Mouse (Mus musculus) adrenal gland, adult 8-10 months (tissue): Measurements from ENCODE around the gene A930018P22Rik. TPM values are rescaled to one million over a fixed set of nuclear protein-coding genes. Genes with fewer than 3 reads are reported as not detected.

Experiments used
- DNase-seq: peaks from one replicate; pipeline ENCODE4 v3.0.0; 2022
- total RNA-seq, 4 experiments: library from RNA; stranded (reverse); gene quantifications; 2 replicates each; pipeline ENCODE4 v1.2.4; 2022

Gene A930018P22Rik
- total RNA-seq, 4 experiments from 2014 or later: 0.48 to 1.9 (median 0.78) TPM

- DNase-seq: no peak
Measured at GRCm38 (mm10) chr2:104163978-104164487, 41.5 kb downstream of the A930018P22Rik start.

GRCm38 (mm10) chr2:104165631-104166030 is 43.1 kb downstream of the A930018P22Rik start:
- DNase-seq: no peak

- no peak for DNase-seq
Measured at GRCm38 (mm10) chr2:104167765-104168164, 45.2 kb downstream of the A930018P22Rik start.

- no peak for DNase-seq
Measured at GRCm38 (mm10) chr2:104168186-104168896, 45.8 kb downstream of the A930018P22Rik start.

- no peak for DNase-seq
Measured at GRCm38 (mm10) chr2:104172695-104173348, 50.3 kb downstream of the A930018P22Rik start.

- no peak for DNase-seq
Measured at GRCm38 (mm10) chr2:104173431-104173830, 50.9 kb downstream of the A930018P22Rik start.

Other genes starting within 250 kb of the A930018P22Rik start
- 10 to 100 TPM; 21.2 to 41.8 (median 31.3) TPM for gene Lmo2, start 164.8 kb upstream of the A930018P22Rik start, total RNA-seq
- 10 to 100 TPM; 88.1 to 93.9 (median 93.1) TPM for gene Fbxo3, start 95.0 kb upstream of the A930018P22Rik start, total RNA-seq
- not detected for gene 4931422A03Rik, start 94.4 kb upstream of the A930018P22Rik start, total RNA-seq
- gene Gm10912, start 56.9 kb upstream of the A930018P22Rik start, total RNA-seq: under 1 TPM; 0.30 to 0.68 (median 0.64) TPM
- not detected for gene Gm10799, start 54.2 kb upstream of the A930018P22Rik start, total RNA-seq
- gene Cd59b, start 52.9 kb upstream of the A930018P22Rik start, total RNA-seq: 10 to 100 TPM; 10.7 to 13.2 (median 11.5) TPM
- 100 to 1,000 TPM in 2 of 4 experiments, 10 to 100 TPM in 2; 91.8 to 151 (median 104) TPM for gene Cd59a, start 27.0 kb upstream of the A930018P22Rik start, total RNA-seq